Mouse (Mus musculus) brain, adult 2 months (tissue): ENCODE data around the gene Ddx19b.
"Not testable (repeated sequence)": the region's sequence is repeated elsewhere in the genome, so short reads cannot be mapped to it uniquely, and the experiment has no call there.

Experiments used
- DNase-seq: peaks from one replicate; pipeline ENCODE4 v3.0.0; 2011; ENCODE audit warnings: low read depth, low spot score

Gene Ddx19b

GRCm38 (mm10) chr8:111031572-111031971 is at the start of gene Ddx19b:
Gene Ddx19b, minus strand, starts transcription at chr8:111031751.
- no peak for DNase-seq

GRCm38 (mm10) chr8:111079861-111080271 is 48.3 kb upstream of the Ddx19b start:
- DNase-seq, result peak; percentile 26

DNA sequence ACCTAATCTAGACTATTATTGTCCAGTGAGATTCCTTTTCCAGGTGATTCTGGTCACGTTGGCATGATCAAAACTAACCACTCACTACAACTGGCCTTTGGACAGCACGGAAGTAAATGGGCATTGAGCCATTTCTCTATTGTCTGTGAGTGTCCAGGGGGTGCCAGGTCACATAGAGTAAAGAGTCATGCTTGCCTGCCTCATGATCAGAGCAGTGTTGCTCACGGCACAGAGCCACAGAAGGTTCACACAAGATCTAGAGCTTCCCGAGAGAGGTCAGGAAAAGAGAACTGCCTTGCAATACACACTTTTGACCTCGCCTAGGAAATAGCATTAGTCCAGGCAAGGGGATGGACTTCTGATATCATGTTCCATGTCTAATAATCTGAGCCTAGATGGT is 47.9 kb upstream of the Ddx19b start:
- DNase-seq, result no peak

DNA sequence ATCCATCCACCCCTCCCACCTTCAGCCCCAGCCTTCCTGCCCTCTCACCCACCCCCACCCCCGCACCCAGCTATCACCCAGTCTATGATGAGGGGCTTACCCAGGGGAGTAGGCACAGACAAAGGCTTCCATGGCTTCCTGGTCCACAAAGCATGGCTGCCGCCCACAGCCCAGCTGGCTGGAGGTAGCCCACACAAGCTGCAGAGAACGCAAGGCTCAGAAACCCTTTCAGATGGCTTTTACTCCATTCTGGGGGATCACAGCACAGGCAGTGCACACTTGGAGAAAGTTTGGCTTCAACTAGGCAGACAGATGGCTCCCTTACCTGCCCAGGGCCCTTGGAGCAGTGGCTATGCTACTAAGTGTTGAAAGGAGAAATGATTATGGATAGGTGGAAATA is 44.4 kb upstream of the Ddx19b start:
- peak; percentile 73 for DNase-seq

DNA sequence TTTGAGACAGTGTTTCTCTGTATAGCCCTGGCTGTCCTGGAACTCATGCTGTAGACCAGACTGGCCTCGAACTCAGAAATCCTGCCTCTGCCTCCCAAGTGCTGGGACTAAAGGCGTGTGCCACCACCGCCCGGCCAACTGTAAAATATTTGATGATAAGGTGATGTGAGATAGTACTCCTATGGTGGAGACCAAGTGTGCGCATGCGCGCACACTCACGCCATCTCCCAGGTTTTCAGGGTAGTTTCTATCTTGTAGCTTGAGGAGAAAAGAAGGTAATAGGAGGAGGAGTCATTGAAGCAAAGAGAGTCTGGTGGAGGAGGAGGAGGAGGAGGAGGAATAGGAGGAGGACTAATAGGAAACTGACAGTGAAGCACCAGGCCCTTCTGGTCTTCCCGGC is 37.1 kb upstream of the Ddx19b start:
- not testable (repeated sequence) for DNase-seq

DNA sequence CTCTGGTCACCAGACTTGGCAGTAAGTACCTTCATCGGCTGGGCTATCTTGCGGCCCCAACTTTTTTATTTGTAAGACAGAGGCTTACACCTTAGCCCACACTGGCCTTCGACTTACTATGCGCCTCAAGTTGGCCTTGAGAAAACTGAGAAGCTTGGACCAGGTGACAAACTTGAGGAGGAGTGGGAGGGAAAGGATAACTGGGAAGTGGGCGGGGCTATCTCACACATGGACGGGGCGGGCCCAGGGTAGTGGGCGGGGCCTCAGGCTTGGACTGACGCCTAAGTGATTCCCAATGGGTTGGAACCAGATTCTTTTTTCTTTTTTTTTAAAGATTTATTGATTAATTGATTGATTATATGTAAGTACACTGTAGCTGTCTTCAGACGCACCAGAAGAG is 35.9 kb upstream of the Ddx19b start:
- DNase-seq, result no peak

- DNase-seq, result no peak
Observed at GRCm38 (mm10) chr8:111066308-111066707, 34.8 kb upstream of the Ddx19b start.

GRCm38 (mm10) chr8:111062893-111063292 is 31.3 kb upstream of the Ddx19b start:
- no peak for DNase-seq

GRCm38 (mm10) chr8:111062072-111062757 is 30.7 kb upstream of the Ddx19b start:
- DNase-seq, result peak; percentile 93

- peak; percentile 13 for DNase-seq
Observed at GRCm38 (mm10) chr8:111061688-111062071, 30.1 kb upstream of the Ddx19b start.

- DNase-seq, result no peak
Observed at GRCm38 (mm10) chr8:111058946-111059572, 27.5 kb upstream of the Ddx19b start.

GRCm38 (mm10) chr8:111056691-111057293 is 25.2 kb upstream of the Ddx19b start:
- peak; percentile 50 for DNase-seq

DNA sequence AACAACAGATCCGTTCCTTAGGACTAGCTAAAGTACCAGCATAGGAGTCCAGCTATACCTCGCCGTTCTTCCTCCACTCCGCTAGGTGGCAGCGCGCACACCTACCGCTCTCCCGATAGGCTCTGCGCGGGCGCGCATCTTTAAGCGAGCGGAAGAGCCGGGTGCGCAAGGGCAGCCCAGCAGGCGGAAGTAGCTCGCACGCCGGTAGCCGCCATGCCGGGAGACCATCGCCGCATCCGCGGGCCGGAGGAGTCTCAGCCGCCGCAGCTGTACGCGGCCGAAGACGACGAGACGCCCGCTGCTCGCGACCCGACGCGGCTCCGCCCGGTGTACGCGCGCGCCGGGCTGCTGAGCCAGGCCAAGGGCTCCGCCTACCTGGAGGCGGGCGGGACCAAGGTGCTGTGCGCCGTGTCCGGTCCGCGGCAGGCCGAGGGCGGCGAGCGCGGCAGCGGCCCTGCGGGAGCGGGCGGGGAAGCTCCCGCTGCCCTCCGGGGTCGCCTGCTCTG is 24.7 kb upstream of the Ddx19b start, which contains the start of gene Exosc6:
Exosc6 (plus strand) TSS at position 182 of the 506 bp plus-strand sequence.
- DNase-seq, result peak; percentile 97

DNA sequence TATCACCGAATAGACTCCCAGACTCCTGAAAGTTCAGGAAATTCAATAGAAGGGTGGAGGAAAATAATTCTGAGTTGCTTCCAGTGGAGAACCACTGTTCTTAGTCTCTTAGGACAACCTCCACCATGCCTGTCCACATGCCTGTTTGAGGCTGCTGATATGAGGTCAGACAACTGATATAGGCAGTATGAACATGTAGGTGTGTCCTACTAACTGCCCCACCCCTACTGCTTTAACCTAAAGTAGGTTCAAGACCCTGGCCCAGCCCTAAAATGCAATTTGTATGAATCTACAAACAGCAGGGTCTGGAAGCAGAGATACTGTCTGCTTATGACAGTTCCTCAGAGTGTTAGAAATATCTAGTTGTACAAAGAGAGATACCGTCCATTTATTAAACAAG is 24.1 kb upstream of the Ddx19b start:
- DNase-seq, result no peak

DNA sequence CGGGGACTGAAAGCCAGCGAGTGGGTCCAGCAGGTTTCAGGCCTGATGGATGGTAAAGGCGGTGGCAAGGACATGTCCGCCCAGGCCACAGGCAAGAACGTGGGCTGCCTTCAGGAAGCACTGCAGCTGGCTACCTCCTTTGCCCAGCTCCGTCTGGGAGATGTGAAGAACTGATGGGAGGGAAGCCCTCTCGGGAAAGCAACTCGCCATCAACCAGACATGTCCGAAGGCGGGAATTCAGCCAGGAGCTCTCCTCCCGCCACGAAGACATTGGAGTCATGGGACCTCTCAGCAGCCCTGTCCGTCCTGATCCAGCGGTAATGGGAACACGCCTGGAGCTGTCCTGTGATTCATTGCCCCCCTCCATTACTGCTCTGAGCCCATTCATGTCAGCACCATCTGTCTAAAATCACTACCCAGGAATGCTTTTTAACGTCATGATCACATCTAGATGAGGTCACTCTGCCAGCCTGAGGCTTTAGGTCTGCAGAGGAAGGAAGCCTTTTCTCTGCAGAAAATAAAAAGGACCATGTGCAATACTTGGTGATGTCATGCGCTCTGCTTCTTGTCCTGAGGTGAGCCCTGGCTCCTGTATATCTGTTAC is 23.6 kb upstream of the Ddx19b start:
- no peak for DNase-seq

DNA sequence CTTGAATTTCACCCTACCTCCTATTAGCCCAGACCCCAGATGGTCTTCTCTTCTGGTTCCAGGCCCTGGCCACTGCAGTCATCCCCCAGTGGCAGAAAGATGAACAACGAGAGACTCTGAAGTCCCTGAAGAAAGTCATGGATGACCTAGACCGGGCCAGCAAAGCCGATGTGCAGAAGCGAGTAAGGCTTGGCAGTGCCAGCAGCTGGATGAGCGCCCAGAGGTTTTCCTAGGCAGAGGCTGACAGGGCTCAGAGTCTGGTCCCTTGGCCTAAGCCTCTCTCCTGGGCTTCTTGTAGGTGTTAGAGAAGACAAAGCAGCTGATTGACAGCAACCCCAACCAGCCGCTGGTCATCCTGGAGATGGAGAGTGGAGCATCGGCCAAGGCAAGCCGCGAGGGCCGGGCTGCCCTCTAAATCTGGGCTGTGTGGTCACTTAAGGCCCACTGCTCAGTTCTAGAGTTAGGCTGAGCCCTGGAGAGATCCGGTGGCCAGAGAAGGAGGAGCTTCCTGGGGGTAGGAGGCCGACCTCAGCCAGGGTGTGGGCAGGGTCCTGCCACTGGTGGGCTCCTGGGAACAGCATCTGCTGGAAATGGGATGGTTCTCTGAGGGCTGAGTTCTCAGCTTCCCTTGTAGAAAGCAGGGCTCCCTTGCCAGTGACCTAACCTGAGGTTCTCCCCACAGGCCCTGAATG is 22.4 kb upstream of the Ddx19b start:
- no peak for DNase-seq

DNA sequence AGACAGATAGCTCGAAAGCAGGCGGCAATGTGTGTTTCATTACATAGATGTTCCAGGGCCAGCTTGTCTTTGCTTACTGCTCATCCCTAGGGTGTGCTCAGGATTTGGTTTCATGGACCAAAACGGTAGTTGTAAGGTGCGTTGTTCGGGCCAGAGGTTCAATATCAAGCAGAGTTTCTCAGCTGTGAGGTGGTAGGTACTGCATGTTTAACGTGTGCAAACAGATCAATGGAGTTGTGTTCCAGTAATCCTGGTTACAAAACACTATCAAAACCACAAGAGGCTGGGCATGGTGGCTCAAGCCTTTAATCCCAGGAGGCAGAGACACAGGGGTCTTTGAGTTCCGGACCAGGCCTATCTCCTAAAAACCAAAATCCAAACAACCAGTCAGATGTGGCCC is 17.6 kb upstream of the Ddx19b start:
- DNase-seq, result no peak

DNA sequence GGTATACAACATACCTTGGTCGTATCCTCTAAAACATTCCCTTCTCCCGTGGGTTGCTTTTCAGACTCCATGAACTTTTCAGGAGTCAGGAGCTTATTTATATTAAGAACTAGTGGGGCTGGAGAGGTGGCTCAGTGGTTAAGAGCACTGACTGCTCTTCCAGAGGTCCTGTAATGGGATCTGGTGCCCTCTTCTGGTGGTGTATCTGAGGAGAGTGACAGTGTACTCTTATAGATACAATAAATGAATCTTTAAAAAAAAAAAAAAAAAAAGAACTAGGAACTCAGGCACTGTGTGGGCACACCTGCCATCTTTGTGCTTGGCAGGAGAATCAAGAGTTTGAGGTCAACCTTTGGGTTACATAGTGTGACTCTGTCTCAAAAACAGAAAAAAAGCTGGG is 17.1 kb upstream of the Ddx19b start:
- no peak for DNase-seq

- DNase-seq, result no peak
Observed at GRCm38 (mm10) chr8:111044003-111044734, 12.6 kb upstream of the Ddx19b start.

DNA sequence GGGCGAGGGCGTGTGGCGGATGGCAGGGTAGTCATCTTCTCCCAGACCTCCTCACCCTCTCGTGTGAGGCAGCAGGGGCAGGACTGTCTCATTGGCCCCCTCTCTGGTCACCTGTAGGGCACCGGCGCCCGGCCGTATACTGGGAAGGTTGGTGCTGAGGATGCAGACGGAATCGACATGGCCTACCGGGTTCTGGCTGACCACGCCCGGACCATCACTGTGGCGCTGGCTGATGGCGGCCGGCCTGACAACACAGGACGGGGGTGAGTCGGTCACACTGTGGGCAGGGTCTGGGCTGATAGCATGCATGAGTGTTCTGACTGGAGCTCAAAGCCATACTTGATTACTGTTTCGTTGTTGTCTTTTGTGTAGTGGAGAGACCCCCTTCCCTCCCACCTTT is 11.0 kb upstream of the Ddx19b start:
- no peak for DNase-seq

GRCm38 (mm10) chr8:111036591-111036990 is 5.0 kb upstream of the Ddx19b start:
- no peak for DNase-seq
